Mouse (Mus musculus) hindbrain, embryonic 12.5 days (tissue): ENCODE results near the gene Barx2. TPM values are rescaled to one million over a fixed set of nuclear protein-coding genes. Genes with fewer than 3 reads are reported as not detected.

Experiments used
- ATAC-seq: fragments of 200-750 bp; cut with Nextera tagmentation; 2 replicates; pipeline ENCODE4 v1.8.0; 2017; ENCODE audit warnings: moderate TSS enrichment; ENCODE audit not compliant: low FRiP score
- H3K27ac ChIP-seq: fragments of 300-500 bp; sonication (generic); 2 replicates; pipeline ENCODE4 v1.5.1; 2016; ENCODE audit warnings: mild to moderate bottlenecking
- H3K27me3 ChIP-seq: fragments of 300-500 bp; sonication (generic); 2 replicates; pipeline ENCODE4 v1.6.1; 2016; ENCODE audit warnings: mild to moderate bottlenecking
- H3K36me3 ChIP-seq: fragments of 300-500 bp; sonication (generic); 2 replicates; pipeline ENCODE4 v1.6.1; 2016; ENCODE audit warnings: mild to moderate bottlenecking
- H3K4me1 ChIP-seq: fragments of 300-500 bp; sonication (generic); 2 replicates; pipeline ENCODE4 v1.6.1; 2016
- H3K4me2 ChIP-seq: fragments of 300-500 bp; sonication (generic); replicated peaks from 2 replicates; pipeline ENCODE4 v1.6.1; 2016; ENCODE audit warnings: mild to moderate bottlenecking
- H3K4me3 ChIP-seq: fragments of 300-500 bp; sonication (generic); 2 replicates; pipeline ENCODE4 v1.5.1; 2016; ENCODE audit warnings: mild to moderate bottlenecking
- H3K9ac ChIP-seq: fragments of 300-500 bp; sonication (generic); 2 replicates; pipeline ENCODE4 v1.6.1; 2016; ENCODE audit warnings: mild to moderate bottlenecking, moderate library complexity
- H3K9me3 ChIP-seq: fragments of 300-500 bp; sonication (generic); replicated peaks from 2 replicates; pipeline ENCODE4 v1.6.1; 2016; ENCODE audit warnings: mild to moderate bottlenecking
- WGBS: fragments of 180-500 bp; shearing (Covaris S2); methylation state at CpG from one replicate; pipeline ENCODE4 v1.1.7; 2016; 5-methylcytosine and 5-hydroxymethylcytosine counted together
- polyA plus RNA-seq: library from polyadenylated mRNA; unstranded; fragments of >200 nt; fragmentation: Nextera tagmentation; extraction: Ambion mirVana; gene quantifications from 2 replicates; pipeline ENCODE4 v1.2.1, GENCODE M21; 2016

Gene Barx2
- polyA plus RNA-seq, 1 experiment from 2014 or later, result 0.14 TPM

DNA sequence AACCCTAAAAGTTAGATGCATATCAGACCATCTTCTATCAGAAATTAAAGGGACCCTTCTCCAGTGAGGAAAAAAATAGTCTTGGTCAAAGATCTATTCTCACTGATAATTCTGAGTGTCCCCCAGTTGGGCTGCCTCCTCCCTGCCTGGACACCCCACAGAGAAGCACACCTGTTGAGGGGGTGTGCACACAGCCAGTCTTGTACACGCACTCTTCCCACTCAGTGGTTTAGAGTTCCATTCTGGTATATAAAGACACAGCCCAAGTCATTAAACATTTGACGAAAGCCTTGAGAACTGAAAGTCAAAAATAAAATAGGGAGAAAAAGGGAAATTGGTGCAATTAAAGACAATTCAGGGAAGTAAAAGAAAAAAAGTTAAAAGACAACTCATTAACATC, 30.9 kb downstream of the Barx2 start:
- 91% methylated on average over 2 of the region's 2 CpGs for WGBS
- Histone ChIP-seq H3K9ac (no peak overlapping the region), H3K4me1 (no peaks in the 10 kb centered on the region), H3K27me3 (no peaks in the 10 kb centered on the region; the same call in 1 of the 2 replicates), H3K4me2 (no peak overlapping the region), H3K4me3 (no peak overlapping the region), H3K36me3 (no peaks in the 10 kb centered on the region), H3K27ac (no peak overlapping the region), H3K9me3 (no peaks in the 10 kb centered on the region)
- ATAC-seq, result no peak

GRCm38 (mm10) chr9:31875556-31875955, 37.7 kb downstream of the Barx2 start:
- Histone ChIP-seq H3K9ac (no peak overlapping the region), H3K9me3 (no peaks in the 10 kb centered on the region), H3K27me3 (no peaks in the 10 kb centered on the region; the same call in 1 of the 2 replicates), H3K4me3 (no peak overlapping the region), H3K4me1 (no peaks in the 10 kb centered on the region), H3K36me3 (no peaks in the 10 kb centered on the region), H3K4me2 (no peak overlapping the region), H3K27ac (no peak overlapping the region)
- ATAC-seq, result no peak
- WGBS, result 95% methylated on average over 3 of the region's 3 CpGs

DNA sequence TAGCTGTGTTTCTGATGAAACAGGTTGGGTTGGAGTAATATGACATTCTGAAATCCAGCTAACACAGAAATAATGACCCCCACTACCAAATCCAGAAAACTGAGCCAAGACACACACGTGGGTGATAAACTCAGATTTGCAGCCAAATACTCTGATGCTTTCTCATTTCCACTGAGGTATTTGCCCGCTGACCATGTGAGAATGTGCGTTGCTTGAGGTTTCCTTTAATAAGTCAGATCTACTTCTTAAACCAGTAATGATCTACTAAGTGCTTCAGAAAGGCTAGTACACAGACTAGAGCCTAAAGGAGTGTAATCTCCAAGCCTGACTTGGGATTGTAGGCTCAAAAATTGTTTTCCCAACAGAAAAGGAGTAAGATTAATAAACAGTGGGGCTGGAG, 39.0 kb downstream of the Barx2 start:
- H3K36me3 ChIP-seq, result no peaks in the 10 kb centered on the region
- H3K9me3 ChIP-seq, result no peaks in the 10 kb centered on the region
- H3K9ac ChIP-seq, result no peak overlapping the region
- WGBS, result 96% methylated on average over 3 of the region's 3 CpGs
- no peak overlapping the region for H3K4me3 ChIP-seq
- H3K4me1 ChIP-seq, result no peaks in the 10 kb centered on the region
- no peak overlapping the region for H3K27ac ChIP-seq
- H3K4me2 ChIP-seq, result no peak overlapping the region
- no peak for ATAC-seq
- no peaks in the 10 kb centered on the region; the same call in 1 of the 2 replicates for H3K27me3 ChIP-seq

GRCm38 (mm10) chr9:31871410-31871809, 41.9 kb downstream of the Barx2 start:
- no peaks in the 10 kb centered on the region for H3K36me3 ChIP-seq
- no peaks in the 10 kb centered on the region for H3K9me3 ChIP-seq
- H3K4me3 ChIP-seq, result no peak overlapping the region
- 68% methylated on average over 4 of the region's 4 CpGs for WGBS
- H3K4me1 ChIP-seq, result no peaks in the 10 kb centered on the region
- H3K9ac ChIP-seq, result no peak overlapping the region
- H3K27ac ChIP-seq, result no peak overlapping the region
- no peak overlapping the region for H3K4me2 ChIP-seq
- ATAC-seq, result no peak
- H3K27me3 ChIP-seq, result no peaks in the 10 kb centered on the region

DNA sequence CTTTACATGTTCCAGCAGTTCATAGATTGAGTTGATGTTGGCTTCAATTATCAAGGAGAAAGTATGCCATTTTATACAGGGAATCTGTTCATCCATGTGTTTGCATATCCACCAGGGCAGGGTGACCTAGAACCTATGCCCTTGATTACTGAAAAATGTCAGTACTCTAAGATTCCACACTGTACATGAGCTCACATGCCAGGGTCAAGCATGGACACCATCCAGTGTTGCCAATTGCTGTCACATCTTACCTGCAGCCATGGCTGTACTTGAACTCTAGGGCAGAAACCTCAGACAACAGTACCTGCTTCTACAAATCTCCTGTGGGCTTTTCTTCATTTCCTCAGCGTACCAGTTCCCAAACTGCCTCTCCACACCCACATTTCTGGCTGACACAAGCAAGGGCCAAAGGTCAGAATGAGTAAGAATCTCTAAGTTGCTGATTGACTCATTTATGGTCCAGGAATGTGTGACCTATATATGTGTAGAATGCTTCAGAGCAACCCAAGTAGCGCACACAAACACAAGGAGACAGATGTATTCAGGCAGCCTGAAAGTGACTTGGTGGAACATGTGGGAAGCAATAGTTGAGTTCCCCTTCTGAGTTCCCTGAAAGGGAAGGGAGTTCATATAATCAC, 44.3 kb downstream of the Barx2 start:
- Histone ChIP-seq H3K4me3 (no peak overlapping the region), H3K4me1 (no peaks in the 10 kb centered on the region), H3K27ac (no peak overlapping the region), H3K36me3 (no peaks in the 10 kb centered on the region), H3K9me3 (no peaks in the 10 kb centered on the region), H3K4me2 (no peak overlapping the region), H3K9ac (no peak overlapping the region), H3K27me3 (no peaks in the 10 kb centered on the region)
- no peak for ATAC-seq
- 89% methylated on average over 2 of the region's 2 CpGs for WGBS

- H3K27me3 ChIP-seq, result peaks cover 3% of the 10 kb centered on the region; the same call in 1 of the 2 replicates
- no peak for ATAC-seq
- no peak overlapping the region for H3K9ac ChIP-seq
- H3K4me1 ChIP-seq, result no peaks in the 10 kb centered on the region; the same call in 1 of the 2 replicates
- H3K9me3 ChIP-seq, result no peaks in the 10 kb centered on the region
- no peak overlapping the region for H3K27ac ChIP-seq
- no peak overlapping the region for H3K4me3 ChIP-seq
- WGBS, result 73% methylated on average over 6 of the region's 6 CpGs
- H3K4me2 ChIP-seq, result no peak overlapping the region
- no peaks in the 10 kb centered on the region for H3K36me3 ChIP-seq
Measured at GRCm38 (mm10) chr9:31863830-31864229, 49.4 kb downstream of the Barx2 start.

DNA sequence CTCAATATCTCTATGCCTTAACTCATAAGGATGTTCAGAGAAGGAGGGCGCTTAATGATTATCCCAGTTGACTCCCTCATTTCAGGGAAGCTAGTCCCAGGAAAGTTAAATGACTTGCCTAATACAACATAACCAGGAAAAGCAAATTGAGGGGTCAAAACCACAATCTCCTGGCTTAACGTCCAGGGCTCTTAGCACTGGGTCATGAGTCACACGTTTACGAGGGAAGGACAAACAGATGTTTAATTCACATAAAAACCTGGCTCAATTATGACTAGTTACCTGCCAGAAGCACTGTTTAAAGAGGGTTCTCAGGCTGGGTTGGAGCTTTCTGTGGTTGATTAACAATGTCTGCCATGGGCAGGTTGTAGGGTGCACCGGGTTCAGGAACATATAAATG, 53.8 kb downstream of the Barx2 start:
- Histone ChIP-seq H3K4me3 (no peak overlapping the region), H3K27ac (no peak overlapping the region), H3K4me1 (peaks cover 5% of the 10 kb centered on the region; the same call in 1 of the 2 replicates), H3K4me2 (no peak overlapping the region), H3K9me3 (no peaks in the 10 kb centered on the region), H3K27me3 (peaks cover 15% of the 10 kb centered on the region), H3K9ac (no peak overlapping the region), H3K36me3 (no peaks in the 10 kb centered on the region)
- WGBS, result 85% methylated on average over 5 of the region's 5 CpGs
- ATAC-seq, result no peak

GRCm38 (mm10) chr9:31858720-31859340, 54.4 kb downstream of the Barx2 start:
- peak overlapping the region; percentile 15; the same call in 1 of the 2 replicates for H3K4me3 ChIP-seq
- peak overlapping the region; percentile 52 for H3K4me2 ChIP-seq
- H3K27me3 ChIP-seq, result peaks cover 15% of the 10 kb centered on the region
- no peaks in the 10 kb centered on the region for H3K36me3 ChIP-seq
- peak; percentile 40; the same call in 1 of the 2 replicates for ATAC-seq
- peaks cover 5% of the 10 kb centered on the region; the same call in 1 of the 2 replicates for H3K4me1 ChIP-seq
- 6% methylated on average over 20 of the region's 20 CpGs for WGBS
- H3K9ac ChIP-seq, result peak overlapping the region; percentile 28; the same call in 1 of the 2 replicates
- no peaks in the 10 kb centered on the region for H3K9me3 ChIP-seq
- H3K27ac ChIP-seq, result no peak overlapping the region

DNA sequence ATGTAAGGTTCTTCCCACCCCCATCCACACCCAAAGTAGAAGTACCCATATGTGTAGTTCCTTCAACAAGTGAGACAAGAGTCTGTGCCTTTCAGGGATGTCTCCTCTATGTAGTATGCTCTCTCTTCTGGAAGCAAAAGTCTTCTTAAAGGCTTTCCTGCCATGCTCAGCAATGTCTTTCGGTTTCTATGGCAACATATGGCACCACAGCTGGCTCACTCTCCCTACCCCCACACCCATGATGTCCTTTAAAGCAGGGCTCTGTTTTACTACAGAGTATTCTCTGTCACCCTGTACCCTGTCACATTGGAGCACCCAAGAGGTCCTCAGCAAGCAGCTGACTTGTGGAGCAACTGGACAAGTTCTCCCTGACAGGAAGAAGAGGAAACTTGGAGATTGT, 55.8 kb downstream of the Barx2 start:
- Histone ChIP-seq H3K9ac (no peak overlapping the region), H3K27ac (no peak overlapping the region), H3K36me3 (no peaks in the 10 kb centered on the region), H3K4me1 (peaks cover 5% of the 10 kb centered on the region; the same call in 1 of the 2 replicates), H3K4me2 (no peak overlapping the region), H3K27me3 (peaks cover 15% of the 10 kb centered on the region), H3K9me3 (no peaks in the 10 kb centered on the region), H3K4me3 (no peak overlapping the region)
- 85% methylated on average over 1 of the region's 1 CpGs for WGBS
- ATAC-seq, result no peak

GRCm38 (mm10) chr9:31856437-31856836, 56.8 kb downstream of the Barx2 start:
- WGBS, result 48% methylated on average over 8 of the region's 8 CpGs
- Histone ChIP-seq H3K4me1 (peaks cover 5% of the 10 kb centered on the region; the same call in 1 of the 2 replicates), H3K36me3 (no peaks in the 10 kb centered on the region), H3K4me2 (no peak overlapping the region), H3K27ac (no peak overlapping the region), H3K9me3 (no peaks in the 10 kb centered on the region), H3K27me3 (peaks cover 15% of the 10 kb centered on the region), H3K4me3 (no peak overlapping the region), H3K9ac (no peak overlapping the region)
- no peak for ATAC-seq

DNA sequence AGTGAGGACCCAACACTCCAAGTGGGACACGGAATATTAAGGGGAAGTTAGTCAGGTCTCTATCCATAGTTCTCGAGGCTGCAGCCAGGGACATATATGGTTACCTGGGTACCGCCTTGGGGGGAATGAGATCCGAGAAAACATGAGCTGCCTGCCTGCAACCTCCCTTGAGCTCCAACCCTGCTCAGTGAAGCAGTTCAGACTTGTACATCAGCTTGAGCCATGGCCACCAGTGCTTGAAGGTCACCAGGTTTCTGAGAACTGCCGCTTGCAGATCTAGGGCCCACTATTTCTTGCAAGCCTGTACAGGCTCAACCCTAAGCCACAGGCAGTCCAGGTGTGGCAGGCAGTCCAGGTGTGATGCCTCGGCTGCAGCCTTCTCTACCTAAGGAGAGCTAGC, 57.6 kb downstream of the Barx2 start:
- H3K27ac ChIP-seq, result no peak overlapping the region
- peaks cover 5% of the 10 kb centered on the region; the same call in 1 of the 2 replicates for H3K4me1 ChIP-seq

GRCm38 (mm10) chr9:31851710-31852109, 61.6 kb downstream of the Barx2 start:
- Histone ChIP-seq H3K27ac (no peak overlapping the region), H3K4me2 (no peak overlapping the region), H3K4me3 (no peak overlapping the region), H3K27me3 (no peaks in the 10 kb centered on the region), H3K4me1 (no peaks in the 10 kb centered on the region), H3K9me3 (no peaks in the 10 kb centered on the region), H3K9ac (no peak overlapping the region), H3K36me3 (no peaks in the 10 kb centered on the region)
- ATAC-seq, result no peak
- WGBS, result 81% methylated on average over 8 of the region's 8 CpGs

More for the DNA sequence above, 57.6 kb downstream of the Barx2 start:
- Histone ChIP-seq H3K4me3 (no peak overlapping the region), H3K4me2 (no peak overlapping the region), H3K36me3 (no peaks in the 10 kb centered on the region), H3K27me3 (peaks cover 15% of the 10 kb centered on the region), H3K9me3 (no peaks in the 10 kb centered on the region), H3K9ac (no peak overlapping the region)
- 87% methylated on average over 6 of the region's 6 CpGs for WGBS
- ATAC-seq, result no peak

- H3K27ac ChIP-seq, result no peak overlapping the region
- no peaks in the 10 kb centered on the region for H3K9me3 ChIP-seq
- H3K27me3 ChIP-seq, result no peaks in the 10 kb centered on the region
- no peaks in the 10 kb centered on the region for H3K36me3 ChIP-seq
- no peak for ATAC-seq
- WGBS, result 88% methylated on average over 4 of the region's 4 CpGs
- no peak overlapping the region for H3K9ac ChIP-seq
- no peak overlapping the region for H3K4me2 ChIP-seq
- no peaks in the 10 kb centered on the region for H3K4me1 ChIP-seq
- H3K4me3 ChIP-seq, result no peak overlapping the region
Measured at GRCm38 (mm10) chr9:31850706-31851105, 62.6 kb downstream of the Barx2 start.
